Mouse (Mus musculus): ENCODE measurements around the gene Stx7. TPM values are rescaled to one million over a fixed set of nuclear protein-coding genes. Genes with fewer than 3 reads are reported as not detected.

The Stx7 gene
- polyA plus RNA-seq, 1 experiment from 2014 or later: 70.4 TPM

GRCm38 (mm10) chr10:24138623-24139261 is 10.4 kb upstream of the Stx7 start:
- H3K4me2 ChIP-seq: no peak overlapping the region
- no peak overlapping the region for H3K27ac ChIP-seq
- H3K27me3 ChIP-seq: no peaks in the 10 kb centered on the region
- no peak overlapping the region for H3K9ac ChIP-seq
- no peaks in the 10 kb centered on the region for H3K9me3 ChIP-seq
- H3K36me3 ChIP-seq: no peaks in the 10 kb centered on the region
- WGBS: 62% methylated on average over 2 of the region's 2 CpGs
- no peaks in the 10 kb centered on the region for H3K4me1 ChIP-seq
- no peak overlapping the region for H3K4me3 ChIP-seq
- ATAC-seq (ENCODE audit: insufficient number of reproducible peaks, low FRiP score, low TSS enrichment, low read depth): no peak

- Histone ChIP-seq H3K4me2 (no peak overlapping the region), H3K27me3 (no peaks in the 10 kb centered on the region), H3K9me3 (no peaks in the 10 kb centered on the region), H3K9ac (no peak overlapping the region), H3K4me1 (no peaks in the 10 kb centered on the region), H3K27ac (no peak overlapping the region), H3K36me3 (no peaks in the 10 kb centered on the region), H3K4me3 (no peak overlapping the region)
- no peak for ATAC-seq (ENCODE audit: insufficient number of reproducible peaks, low FRiP score, low TSS enrichment, low read depth)
- 75% methylated on average over 3 of the region's 3 CpGs for WGBS
These were observed 6.4 kb upstream of the Stx7 start for GRCm38 (mm10) chr10:24142735-24143134.

DNA sequence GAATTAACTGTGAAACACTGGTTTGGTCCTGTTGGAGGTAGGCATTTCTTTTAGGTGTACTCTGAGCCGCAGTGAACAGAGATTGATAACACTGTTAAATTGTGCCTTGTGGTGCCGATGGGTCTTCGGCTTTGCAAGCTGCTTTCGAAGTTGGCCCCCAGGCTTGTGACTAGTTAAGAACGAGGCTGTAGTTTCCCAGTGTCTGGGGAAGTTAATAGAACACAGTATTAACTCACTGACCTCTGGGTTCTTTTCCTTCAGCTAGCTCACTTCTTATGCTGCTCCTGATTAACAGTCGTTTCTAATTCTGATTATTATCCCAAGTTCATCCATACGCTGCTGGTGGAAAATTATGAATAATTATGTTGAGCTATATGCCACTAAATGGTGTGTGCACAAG is 984 bp downstream of the Stx7 start:
- H3K4me2 ChIP-seq: peak overlapping the region; percentile 46
- ATAC-seq (ENCODE audit: insufficient number of reproducible peaks, low FRiP score, low TSS enrichment, low read depth): no peak
- no peaks in the 10 kb centered on the region for H3K27me3 ChIP-seq
- H3K9me3 ChIP-seq: no peaks in the 10 kb centered on the region
- H3K4me3 ChIP-seq: peak overlapping the region; percentile 65
- H3K36me3 ChIP-seq: no peaks in the 10 kb centered on the region
- WGBS: 29% methylated on average over 7 of the region's 7 CpGs
- no peak overlapping the region for H3K27ac ChIP-seq
- H3K9ac ChIP-seq: no peak overlapping the region
- H3K4me1 ChIP-seq: peaks cover 5% of the 10 kb centered on the region; the same call in 1 of the 2 replicates

GRCm38 (mm10) chr10:24158470-24159254 is 9.6 kb downstream of the Stx7 start:
- H3K9me3 ChIP-seq: no peaks in the 10 kb centered on the region
- H3K4me3 ChIP-seq: no peak overlapping the region
- H3K4me1 ChIP-seq: no peaks in the 10 kb centered on the region
- no peak overlapping the region for H3K27ac ChIP-seq
- H3K27me3 ChIP-seq: no peaks in the 10 kb centered on the region
- H3K36me3 ChIP-seq: peaks cover 24% of the 10 kb centered on the region
- H3K9ac ChIP-seq: no peak overlapping the region
- H3K4me2 ChIP-seq: no peak overlapping the region
- ATAC-seq (ENCODE audit: insufficient number of reproducible peaks, low FRiP score, low TSS enrichment, low read depth): no peak
- 92% methylated on average over 12 of the region's 12 CpGs for WGBS

DNA sequence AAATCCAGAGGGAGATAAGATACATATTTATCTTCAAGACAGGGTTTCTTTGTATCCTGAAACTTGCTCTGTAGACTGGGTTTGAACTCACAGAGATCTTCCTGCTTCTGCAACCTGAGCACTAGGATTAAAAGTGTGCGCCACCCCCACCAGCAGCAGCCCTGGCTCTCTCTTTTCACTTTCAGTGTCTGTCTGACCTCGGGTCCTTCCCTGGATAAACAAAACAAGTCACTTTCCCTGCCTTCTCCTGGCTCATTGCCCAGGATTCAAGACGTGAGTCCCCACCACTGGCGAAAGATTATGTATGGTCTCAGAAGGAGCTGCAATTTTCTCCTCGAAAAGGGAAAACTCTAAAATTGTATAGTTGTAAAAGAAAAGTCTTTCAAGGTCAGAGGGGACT is 10.5 kb downstream of the Stx7 start:
- Histone ChIP-seq H3K27me3 (no peaks in the 10 kb centered on the region), H3K36me3 (peaks cover 24% of the 10 kb centered on the region), H3K9me3 (no peaks in the 10 kb centered on the region), H3K27ac (no peak overlapping the region), H3K9ac (no peak overlapping the region), H3K4me2 (no peak overlapping the region), H3K4me1 (0 out of 2 replicates have a peak, but pooled peaks cover under 1% of the 10 kb centered on the region), H3K4me3 (no peak overlapping the region)
- WGBS: 53% methylated on average over 5 of the region's 5 CpGs
- no peak for ATAC-seq (ENCODE audit: insufficient number of reproducible peaks, low FRiP score, low TSS enrichment, low read depth)

- Histone ChIP-seq H3K9me3 (no peaks in the 10 kb centered on the region), H3K4me3 (no peak overlapping the region), H3K36me3 (peaks cover 24% of the 10 kb centered on the region), H3K27ac (no peak overlapping the region), H3K9ac (no peak overlapping the region), H3K27me3 (no peaks in the 10 kb centered on the region), H3K4me1 (0 out of 2 replicates have a peak, but pooled peaks cover 4% of the 10 kb centered on the region), H3K4me2 (no peak overlapping the region)
- 80% methylated on average over 7 of the region's 7 CpGs for WGBS
- no peak for ATAC-seq (ENCODE audit: insufficient number of reproducible peaks, low FRiP score, low TSS enrichment, low read depth)
These were observed 11.2 kb downstream of the Stx7 start for GRCm38 (mm10) chr10:24160349-24160748.

DNA sequence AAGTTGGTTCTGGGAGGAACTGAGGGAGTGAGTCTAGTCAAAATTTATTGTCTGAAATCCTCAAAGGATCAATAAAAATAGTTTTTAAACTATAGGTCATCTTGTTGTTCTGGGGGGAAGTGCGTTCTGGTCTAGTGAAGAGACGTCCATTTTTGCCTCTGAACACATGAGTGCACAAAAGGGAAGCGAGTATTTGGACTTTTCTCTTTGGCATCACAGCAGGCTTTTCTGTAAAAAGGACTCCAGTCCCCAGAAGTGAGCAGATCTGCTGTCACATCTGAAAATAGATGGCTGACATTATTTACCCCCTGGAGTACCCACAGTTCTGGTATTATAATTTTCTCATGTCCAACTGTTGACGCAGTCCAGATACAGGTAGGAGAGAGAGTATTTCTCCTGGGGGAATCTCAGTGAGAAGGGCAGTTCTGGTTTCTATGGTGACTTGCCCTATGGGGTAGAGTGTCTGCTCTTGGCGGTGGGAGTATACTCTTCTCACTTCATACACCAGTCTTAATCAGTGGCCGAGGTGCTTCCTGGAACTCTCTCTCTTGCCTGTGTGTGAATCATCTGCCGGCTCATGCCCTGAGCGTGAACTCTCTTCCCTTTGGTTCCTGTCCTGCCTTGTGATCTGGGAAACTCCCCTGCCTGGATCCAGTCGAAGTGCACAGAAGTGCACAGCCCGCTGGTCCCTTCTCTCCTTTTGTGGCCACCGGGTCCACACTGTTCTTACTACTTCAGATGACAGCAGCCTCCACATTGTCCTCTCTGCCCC is 15.2 kb downstream of the Stx7 start:
- no peak overlapping the region for H3K27ac ChIP-seq
- H3K36me3 ChIP-seq: 0 out of 2 replicates have a peak, but pooled peaks cover 3% of the 10 kb centered on the region
- H3K9me3 ChIP-seq: no peaks in the 10 kb centered on the region
- H3K27me3 ChIP-seq: no peaks in the 10 kb centered on the region
- no peak overlapping the region for H3K4me3 ChIP-seq
- H3K4me1 ChIP-seq: 0 out of 2 replicates have a peak, but pooled peaks cover 7% of the 10 kb centered on the region
- ATAC-seq (ENCODE audit: insufficient number of reproducible peaks, low FRiP score, low TSS enrichment, low read depth): no peak
- 47% methylated on average over 11 of the region's 11 CpGs for WGBS
- H3K4me2 ChIP-seq: no peak overlapping the region
- no peak overlapping the region for H3K9ac ChIP-seq

- no peak overlapping the region for H3K4me2 ChIP-seq
- no peaks in the 10 kb centered on the region for H3K36me3 ChIP-seq
- no peak for ATAC-seq (ENCODE audit: insufficient number of reproducible peaks, low FRiP score, low TSS enrichment, low read depth)
- H3K9ac ChIP-seq: no peak overlapping the region
- H3K4me1 ChIP-seq: 0 out of 2 replicates have a peak, but pooled peaks cover 7% of the 10 kb centered on the region
- no peak overlapping the region for H3K27ac ChIP-seq
- 74% methylated on average over 6 of the region's 6 CpGs for WGBS
- no peaks in the 10 kb centered on the region for H3K9me3 ChIP-seq
- H3K4me3 ChIP-seq: no peak overlapping the region
- H3K27me3 ChIP-seq: no peaks in the 10 kb centered on the region
These were observed 15.8 kb downstream of the Stx7 start for GRCm38 (mm10) chr10:24164909-24165304.

GRCm38 (mm10) chr10:24165526-24166055 is 16.5 kb downstream of the Stx7 start:
- ATAC-seq (ENCODE audit: insufficient number of reproducible peaks, low FRiP score, low TSS enrichment, low read depth): no peak
- WGBS: 55% methylated on average over 1 of the region's 1 CpGs
- no peaks in the 10 kb centered on the region for H3K27me3 ChIP-seq

GRCm38 (mm10) chr10:24167978-24168583 is 19.0 kb downstream of the Stx7 start:
- Histone ChIP-seq H3K9me3 (no peaks in the 10 kb centered on the region), H3K9ac (no peak overlapping the region), H3K27ac (no peak overlapping the region), H3K27me3 (no peaks in the 10 kb centered on the region), H3K36me3 (no peaks in the 10 kb centered on the region), H3K4me1 (0 out of 2 replicates have a peak, but pooled peaks cover 7% of the 10 kb centered on the region), H3K4me2 (no peak overlapping the region), H3K4me3 (no peak overlapping the region)
- 86% methylated on average over 11 of the region's 11 CpGs for WGBS
- no peak for ATAC-seq (ENCODE audit: insufficient number of reproducible peaks, low FRiP score, low TSS enrichment, low read depth)

More at GRCm38 (mm10) chr10:24165526-24166055, 16.5 kb downstream of the Stx7 start:
- 0 out of 2 replicates have a peak, but pooled peaks cover 7% of the 10 kb centered on the region for H3K4me1 ChIP-seq
- no peak overlapping the region for H3K9ac ChIP-seq
- no peaks in the 10 kb centered on the region for H3K9me3 ChIP-seq
- H3K4me2 ChIP-seq: no peak overlapping the region
- H3K36me3 ChIP-seq: no peaks in the 10 kb centered on the region
- H3K27ac ChIP-seq: no peak overlapping the region
- H3K4me3 ChIP-seq: no peak overlapping the region

DNA sequence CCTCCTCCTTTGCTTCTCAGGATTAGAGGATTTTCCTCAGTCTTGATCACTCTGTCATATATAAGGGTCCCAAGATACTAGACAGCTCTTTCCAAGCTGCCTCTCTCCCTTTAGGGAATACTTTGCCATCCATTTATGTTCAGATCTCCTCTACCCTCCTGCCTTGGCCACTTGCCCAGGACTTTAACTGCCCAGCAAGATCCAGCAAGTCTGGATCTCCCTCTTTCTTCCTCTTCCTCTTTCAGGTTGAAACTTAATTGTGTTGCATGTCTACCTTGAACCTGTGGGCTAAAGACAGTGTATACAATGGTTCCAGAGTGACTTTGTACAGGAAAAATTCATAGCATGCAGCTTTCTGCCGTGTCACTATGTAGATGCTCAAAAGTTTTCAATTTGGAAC is 19.8 kb downstream of the Stx7 start:
- H3K27me3 ChIP-seq: no peaks in the 10 kb centered on the region
- no peaks in the 10 kb centered on the region for H3K9me3 ChIP-seq
- H3K36me3 ChIP-seq: no peaks in the 10 kb centered on the region
- no peak overlapping the region for H3K27ac ChIP-seq
- no peak overlapping the region for H3K4me2 ChIP-seq
- H3K4me3 ChIP-seq: no peak overlapping the region
- no peak for ATAC-seq (ENCODE audit: insufficient number of reproducible peaks, low FRiP score, low TSS enrichment, low read depth)
- 80% methylated on average over 1 of the region's 1 CpGs for WGBS
- 0 out of 2 replicates have a peak, but pooled peaks cover 7% of the 10 kb centered on the region for H3K4me1 ChIP-seq
- H3K9ac ChIP-seq: no peak overlapping the region

Measured in limb, embryonic 15.5 days (tissue).